Mouse (Mus musculus) cerebellum, postnatal 36 days (tissue): Measurements from ENCODE around the gene Snx13.

Experiments used
- DNase-seq, 2 experiments: peaks; one replicate each; pipeline ENCODE4 v3.0.0; 2021 to 2022; ENCODE audit warnings: mixed read lengths in 2 of 2

Snx13 gene

GRCm38 (mm10) chr12:35047320-35048225 lies 587 bp downstream of the Snx13 start:
- peak; percentile 72 to 74 for DNase-seq

- DNase-seq, result no peak
These were observed 1.9 kb downstream of the Snx13 start for GRCm38 (mm10) chr12:35048891-35049290.

GRCm38 (mm10) chr12:35050501-35050900 lies 3.5 kb downstream of the Snx13 start:
- DNase-seq, result no peak

DNA sequence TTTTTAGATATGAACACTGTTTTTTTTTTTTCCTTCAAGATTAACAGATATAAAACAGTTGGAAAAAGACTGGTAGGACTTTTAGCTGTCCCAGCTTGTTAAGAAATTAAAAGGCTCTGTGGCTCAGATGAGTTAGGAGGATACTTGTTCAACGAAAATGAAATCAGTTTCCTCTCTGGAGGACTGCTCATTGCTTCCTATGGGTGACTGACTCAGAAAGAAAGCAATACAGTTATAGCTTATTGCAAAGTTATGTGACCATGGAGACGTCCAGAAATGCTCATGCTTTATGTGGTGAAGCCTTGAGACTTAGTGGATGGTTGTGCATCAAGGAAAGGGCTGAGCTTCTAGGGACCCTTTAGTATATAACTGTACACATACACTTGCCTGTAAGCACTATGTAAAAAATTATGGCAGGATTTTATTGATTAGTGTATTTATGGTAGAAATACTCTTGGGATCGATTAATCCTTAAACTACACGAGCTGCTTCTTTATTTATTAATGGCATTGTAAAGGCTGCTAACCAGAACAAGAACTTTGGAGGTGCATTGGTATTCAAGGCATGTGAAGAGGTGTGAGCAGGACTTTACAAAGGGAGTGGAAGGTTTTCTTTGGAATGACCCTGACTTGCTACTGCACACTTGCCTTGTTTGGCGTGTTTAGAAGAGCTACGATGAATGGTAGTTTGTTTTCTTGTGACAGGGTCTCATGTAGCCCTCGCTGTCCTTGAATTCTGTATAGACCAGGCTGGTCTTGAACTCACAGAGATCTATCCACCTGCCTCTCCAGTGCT lies 4.2 kb downstream of the Snx13 start:
- DNase-seq, result no peak

DNA sequence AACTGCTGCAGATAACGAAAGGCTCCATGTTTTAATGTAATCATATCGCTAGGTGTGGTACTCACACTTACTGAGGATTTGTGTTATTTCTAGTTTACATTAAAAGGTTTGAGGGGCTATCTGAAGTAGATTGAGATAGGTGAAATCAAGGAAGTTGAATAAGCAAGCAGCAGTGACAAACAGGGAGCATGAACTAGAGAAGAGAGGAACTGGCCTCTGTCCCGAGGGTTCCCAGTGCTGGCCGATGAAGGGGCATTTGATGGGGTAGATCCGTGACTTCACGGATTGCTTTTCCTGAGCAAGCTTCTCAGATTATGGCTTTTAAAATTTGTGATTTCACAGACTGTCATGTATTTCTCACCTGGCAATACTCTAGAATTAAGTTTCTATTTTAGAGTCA lies 7.4 kb downstream of the Snx13 start:
- no peak for DNase-seq

GRCm38 (mm10) chr12:35055114-35056095 lies 8.4 kb downstream of the Snx13 start:
- DNase-seq, result no peak

- DNase-seq, result peak; percentile 80 to 85
These were observed 16.9 kb downstream of the Snx13 start for GRCm38 (mm10) chr12:35063697-35064468.

DNA sequence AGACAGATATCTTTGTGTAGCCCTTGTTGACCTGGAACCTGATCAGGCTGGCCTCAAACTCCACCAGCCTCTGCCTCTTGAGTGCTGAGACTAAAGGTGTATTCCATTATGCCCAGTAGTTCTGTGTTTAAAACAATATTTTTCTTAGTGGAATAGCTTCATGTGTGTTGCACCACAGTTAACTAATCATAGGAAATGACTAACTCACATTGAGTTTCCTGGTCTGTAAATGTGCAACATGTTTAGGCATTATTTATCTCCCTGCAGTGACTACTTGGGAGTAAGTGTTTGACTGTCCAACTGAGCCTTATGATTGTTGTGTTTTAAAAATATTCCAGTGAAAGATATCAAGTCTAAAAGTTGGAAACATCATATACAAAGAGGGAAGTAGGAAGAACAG lies 20.6 kb downstream of the Snx13 start:
- no peak for DNase-seq

DNA sequence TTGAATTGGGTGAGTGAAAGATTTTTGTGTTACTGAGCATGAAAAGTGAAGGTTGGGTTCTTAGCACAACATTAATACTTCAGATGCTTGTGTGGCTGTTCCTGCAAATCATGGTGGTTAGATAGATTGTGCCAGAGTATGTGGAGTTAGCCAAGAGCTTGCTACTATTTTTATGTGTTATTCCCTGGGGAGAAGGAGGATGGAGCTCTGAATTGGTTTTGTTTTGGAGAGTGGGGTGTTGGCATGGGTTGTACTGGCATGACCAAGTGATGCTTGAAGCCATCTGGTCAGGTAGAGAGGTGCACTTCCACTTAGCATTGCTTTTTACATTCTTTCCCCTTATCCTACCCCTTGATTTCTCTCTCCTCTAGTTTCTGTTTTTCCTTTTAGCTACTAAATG lies 24.4 kb downstream of the Snx13 start:
- peak; percentile 60 to 66 for DNase-seq

DNA sequence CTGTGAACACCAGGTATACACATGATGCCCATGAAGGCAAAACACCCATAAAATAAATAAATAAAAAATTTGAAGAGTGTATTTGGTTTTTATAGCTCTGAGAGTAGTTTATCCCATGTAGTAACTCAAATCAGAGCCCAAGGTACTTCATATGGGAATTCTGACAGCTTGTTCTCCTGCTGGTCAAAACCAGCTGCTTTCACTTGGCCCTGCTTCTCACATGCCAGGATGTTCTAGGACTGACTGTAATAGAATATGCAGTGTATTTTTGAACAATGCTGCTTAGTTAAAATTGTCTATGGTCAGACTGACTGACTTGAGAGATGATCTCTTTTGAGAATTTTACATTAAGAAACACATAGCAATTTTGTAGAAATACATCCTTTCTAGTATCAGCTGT lies 25.2 kb downstream of the Snx13 start:
- no peak for DNase-seq

DNA sequence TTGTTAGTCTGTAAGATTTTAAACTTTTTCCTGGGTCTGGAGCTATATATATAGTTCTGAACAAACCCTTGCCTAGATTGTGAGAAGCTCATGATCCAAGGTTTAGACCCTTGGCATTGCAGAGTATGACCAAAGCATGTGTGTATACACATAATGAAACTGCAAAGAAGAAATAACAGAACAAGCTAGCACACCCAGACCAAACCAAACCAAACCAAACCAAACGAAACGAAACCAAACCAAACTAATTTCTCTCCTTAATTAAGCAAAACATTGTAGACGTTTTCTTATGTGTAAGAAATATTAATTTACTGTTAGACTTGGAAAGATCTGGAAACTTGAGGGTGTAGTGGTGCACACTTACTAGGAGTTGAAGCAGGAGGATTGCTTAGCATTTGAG lies 29.0 kb downstream of the Snx13 start:
- DNase-seq, result no peak

DNA sequence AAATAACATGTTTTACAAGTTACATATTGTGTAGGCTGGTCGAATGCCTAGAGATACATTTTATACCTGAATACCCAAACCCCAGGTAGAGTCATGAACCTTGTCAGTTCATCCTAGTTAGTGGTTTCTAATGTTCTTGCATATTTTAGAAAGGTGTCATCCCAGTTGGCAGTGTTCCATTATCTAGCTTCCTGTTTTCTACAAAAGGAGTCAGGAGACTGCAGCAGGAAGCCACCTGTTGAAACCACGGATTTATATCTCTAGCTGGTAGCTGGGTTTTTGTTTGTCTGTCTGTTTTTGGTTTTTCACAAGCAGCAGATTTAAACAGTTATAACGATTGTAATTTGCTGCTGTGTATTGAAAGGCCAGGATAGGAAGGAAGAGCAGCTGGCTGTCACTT lies 76.6 kb downstream of the Snx13 start:
- no peak for DNase-seq

DNA sequence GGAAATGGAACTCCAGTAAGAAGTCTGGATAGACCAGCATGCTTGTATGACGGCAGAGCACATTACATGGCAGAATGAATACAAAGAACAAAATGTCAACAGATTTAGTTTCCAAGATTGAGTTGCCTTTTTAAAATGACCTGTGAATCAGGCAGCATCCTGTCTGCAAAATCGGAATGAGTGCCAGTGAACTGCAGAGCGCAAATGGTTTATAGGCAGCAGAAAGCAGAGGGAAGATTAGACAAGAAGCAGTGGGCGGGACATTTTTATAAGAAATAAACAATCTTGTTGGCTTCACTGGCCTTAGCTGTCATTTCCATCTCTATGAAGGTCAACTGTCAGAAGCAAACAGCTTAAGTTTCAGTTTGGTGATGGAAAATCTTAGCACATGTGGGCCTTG lies 106.2 kb downstream of the Snx13 start:
- DNase-seq, result no peak

DNA sequence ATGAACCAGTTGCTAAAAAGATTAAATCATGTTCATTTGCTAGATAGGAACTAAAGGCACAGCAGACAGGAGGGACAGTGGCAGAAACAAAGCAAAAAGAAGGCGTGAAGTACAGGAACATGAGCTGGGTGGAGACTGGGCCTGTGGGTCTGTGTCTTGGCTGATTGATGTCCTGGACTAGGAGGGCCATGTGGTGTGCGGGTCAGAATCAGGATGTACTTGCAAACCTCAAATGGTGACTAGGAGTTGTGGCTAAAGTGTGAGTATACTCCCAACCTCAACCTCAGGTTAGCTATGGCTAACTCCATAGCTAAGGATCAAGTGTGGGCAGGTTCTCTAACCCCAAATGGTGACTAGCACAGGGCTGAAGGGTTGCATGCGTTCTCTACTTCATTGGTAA lies 107.2 kb downstream of the Snx13 start:
- DNase-seq, result no peak

DNA sequence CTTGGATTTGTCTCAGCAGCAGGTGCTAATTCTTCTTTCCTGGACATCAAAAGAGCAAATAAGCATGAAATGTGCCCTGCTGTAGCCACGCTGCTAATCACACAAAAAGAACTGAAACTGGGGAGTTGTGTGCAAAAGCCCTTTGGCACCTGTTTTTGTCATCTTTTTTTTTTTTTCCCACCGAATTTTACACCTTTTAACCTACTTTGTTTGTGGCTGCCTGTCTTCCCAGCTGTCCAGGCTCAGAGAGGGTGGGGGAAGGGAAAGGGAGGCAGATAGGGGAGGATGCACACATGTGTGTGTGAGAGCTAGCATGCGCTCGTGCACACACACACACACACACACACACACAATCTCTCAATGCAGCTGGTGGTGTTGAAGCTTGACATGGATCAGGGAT lies 110.3 kb downstream of the Snx13 start:
- no peak for DNase-seq

DNA sequence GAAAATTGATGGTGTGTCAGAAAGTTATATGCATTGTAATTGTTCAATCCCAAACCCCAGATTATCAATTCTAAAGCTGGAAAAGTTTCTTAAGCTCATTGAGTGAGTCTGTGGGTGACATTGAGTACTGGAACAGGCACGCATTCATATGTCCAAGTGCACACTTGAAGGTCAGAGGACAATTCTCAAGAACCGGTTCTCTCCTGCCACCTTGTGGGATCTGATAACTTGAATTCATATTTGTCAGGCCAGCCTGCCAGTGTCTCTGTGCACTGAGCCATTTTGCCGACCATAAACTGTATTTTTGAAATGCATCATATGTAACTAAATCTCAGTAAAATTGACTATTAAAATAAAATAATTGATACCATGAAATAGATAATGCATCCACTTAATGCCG lies 114.7 kb downstream of the Snx13 start:
- DNase-seq, result peak in 1 of 2 experiments; percentile 18

GRCm38 (mm10) chr12:35170275-35170674 lies 123.3 kb downstream of the Snx13 start:
- no peak for DNase-seq

- no peak for DNase-seq
These were observed 129.0 kb downstream of the Snx13 start for GRCm38 (mm10) chr12:35175938-35176337.

- no peak for DNase-seq
These were observed 129.6 kb downstream of the Snx13 start for GRCm38 (mm10) chr12:35176628-35177027.

GRCm38 (mm10) chr12:35182675-35183074 lies 135.7 kb downstream of the Snx13 start:
- peak; percentile 80 to 87 for DNase-seq

DNA sequence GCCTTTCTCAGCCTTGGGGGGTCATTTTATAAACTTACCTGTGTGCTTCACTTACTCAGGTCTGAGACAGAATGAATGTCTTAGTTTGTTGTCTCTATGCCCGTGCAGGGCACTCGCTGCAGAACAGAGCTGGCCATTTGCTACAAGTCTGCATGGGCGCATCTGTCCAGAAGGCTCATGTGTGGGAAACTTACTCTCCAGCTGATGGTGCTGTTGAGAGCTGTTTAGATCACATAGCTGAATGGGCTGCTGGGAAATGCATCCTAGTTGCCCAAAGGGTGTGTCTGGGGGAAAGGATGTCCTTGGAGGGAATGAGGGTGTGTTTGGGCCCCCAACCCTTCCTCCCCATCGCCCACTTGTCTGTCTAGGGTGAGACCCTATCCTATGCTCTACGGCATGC lies 137.3 kb downstream of the Snx13 start:
- DNase-seq, result no peak
